Mouse (Mus musculus): ENCODE measurements around the gene Fto. TPM values are rescaled to one million over a fixed set of nuclear protein-coding genes. Genes with fewer than 3 reads are reported as not detected.

Fto gene
- 100 to 1,000 TPM; 123 to 127 TPM for total RNA-seq (2021)
- long read RNA-seq, experiment 1, transcript Fto-201 (9 exons, 3,564 nt), result major isoform, 43 of 56 reads
- long read RNA-seq, experiment 1, partial matches to known transcripts, result 7 of 56 reads
- long read RNA-seq, experiment 1, other reads (novel, unspliced or antisense), result 5 of 56 reads
- long read RNA-seq, experiment 2, transcript Fto-201 (9 exons, 3,564 nt), result major isoform, 44 of 58 reads
- long read RNA-seq, experiment 2, partial matches to known transcripts, result 11 of 58 reads
- long read RNA-seq, experiment 2, other reads (novel, unspliced or antisense), result 3 of 58 reads

GRCm38 (mm10) chr8:91312835-91313832 lies at the start of gene Fto, which contains the start of gene Rpgrip1l:
Gene Fto, plus strand, starts transcription at chr8:91313525.
Gene Rpgrip1l, minus strand, starts transcription at chr8:91313262.
- DNase-seq (ENCODE audit: low spot score in 2 of 2), result peak; percentile 97 to 99

GRCm38 (mm10) chr8:91263939-91264338 lies 49.4 kb upstream of the Fto start:
- DNase-seq (ENCODE audit: low spot score in 2 of 2), result no peak

- no peak for DNase-seq (ENCODE audit: low spot score in 2 of 2)
Measured at GRCm38 (mm10) chr8:91264564-91264963, 48.8 kb upstream of the Fto start.

- DNase-seq (ENCODE audit: low spot score in 2 of 2), result no peak
Measured at GRCm38 (mm10) chr8:91269374-91269958, 43.9 kb upstream of the Fto start.

- DNase-seq (ENCODE audit: low spot score in 2 of 2), result no peak
Measured at GRCm38 (mm10) chr8:91273493-91273892, 39.8 kb upstream of the Fto start.

- no peak for DNase-seq (ENCODE audit: low spot score in 2 of 2)
Measured at GRCm38 (mm10) chr8:91276337-91276736, 37.0 kb upstream of the Fto start.

- no peak for DNase-seq (ENCODE audit: low spot score in 2 of 2)
Measured at GRCm38 (mm10) chr8:91278060-91278459, 35.3 kb upstream of the Fto start.

- no peak for DNase-seq (ENCODE audit: low spot score in 2 of 2)
Measured at GRCm38 (mm10) chr8:91280467-91281212, 32.7 kb upstream of the Fto start.

GRCm38 (mm10) chr8:91281545-91281944 lies 31.8 kb upstream of the Fto start:
- DNase-seq (ENCODE audit: low spot score in 2 of 2), result no peak

- DNase-seq (ENCODE audit: low spot score in 2 of 2), result no peak
Measured at GRCm38 (mm10) chr8:91282655-91283054, 30.7 kb upstream of the Fto start.

GRCm38 (mm10) chr8:91283815-91284214 lies 29.5 kb upstream of the Fto start:
- DNase-seq (ENCODE audit: low spot score in 2 of 2), result peak in 1 of 2 experiments; percentile 38

- DNase-seq (ENCODE audit: low spot score in 2 of 2), result no peak
Measured at GRCm38 (mm10) chr8:91286237-91286636, 27.1 kb upstream of the Fto start.

GRCm38 (mm10) chr8:91290576-91290975 lies 22.7 kb upstream of the Fto start:
- DNase-seq (ENCODE audit: low spot score in 2 of 2), result no peak

GRCm38 (mm10) chr8:91295786-91296185 lies 17.5 kb upstream of the Fto start:
- no peak for DNase-seq (ENCODE audit: low spot score in 2 of 2)

GRCm38 (mm10) chr8:91298672-91299071 lies 14.7 kb upstream of the Fto start:
- no peak for DNase-seq (ENCODE audit: low spot score in 2 of 2)

- no peak for DNase-seq (ENCODE audit: low spot score in 2 of 2)
Measured at GRCm38 (mm10) chr8:91304481-91305386, 8.6 kb upstream of the Fto start.

GRCm38 (mm10) chr8:91312342-91312741 lies 983 bp upstream of the Fto start:
- DNase-seq (ENCODE audit: low spot score in 2 of 2), result no peak

- DNase-seq (ENCODE audit: low spot score in 2 of 2), result no peak
Measured at GRCm38 (mm10) chr8:91317567-91318227, 4.4 kb downstream of the Fto start.

Measured in layer of hippocampus, postnatal 14 days (tissue).